Mouse (Mus musculus) ovary, postnatal 36 days (tissue): ENCODE data around the gene Ccdc6.

Source experiments
- DNase-seq: peaks from one replicate; pipeline ENCODE4 v3.0.0; 2022; ENCODE audit warnings: low spot score, mixed read lengths

Ccdc6 gene

DNA sequence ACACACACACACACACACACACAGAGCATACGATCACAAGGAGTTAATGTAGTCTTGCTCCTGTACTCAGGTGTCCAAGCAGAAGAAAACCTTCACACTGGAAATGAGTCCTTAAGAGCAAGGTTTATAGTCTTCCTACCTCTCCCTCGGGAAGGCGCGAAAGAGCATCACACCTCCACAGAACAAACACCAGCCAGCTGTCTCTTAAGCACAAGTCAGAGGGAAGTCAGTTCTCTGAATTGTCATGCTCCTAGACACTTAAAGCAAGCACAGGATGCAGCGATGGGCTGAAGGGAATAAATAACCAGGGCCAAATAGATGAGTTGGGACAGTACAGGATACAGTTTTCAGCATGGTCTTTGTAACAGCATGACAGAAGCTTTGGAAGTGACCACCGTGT lies 35.8 kb downstream of the Ccdc6 start:
- DNase-seq, result no peak

DNA sequence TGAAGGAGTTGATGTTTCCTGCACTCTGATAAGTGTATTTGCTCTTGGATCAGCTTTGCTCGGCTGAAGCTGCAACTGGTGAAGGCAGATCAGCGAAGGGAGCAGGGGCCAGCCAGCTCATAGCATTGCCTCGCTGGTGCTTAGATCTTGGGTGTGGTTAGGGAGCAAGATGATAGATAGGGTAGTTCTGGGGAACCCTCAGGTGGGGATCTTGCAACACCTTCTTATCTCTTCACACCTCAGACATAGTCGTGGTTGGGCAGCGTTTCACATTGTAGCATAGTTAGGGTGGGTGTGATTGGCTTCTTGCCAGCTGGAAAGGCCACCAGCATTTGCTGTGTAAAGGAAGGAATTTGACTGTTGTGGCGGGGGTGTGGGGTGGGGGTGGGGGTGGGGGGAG lies 36.3 kb downstream of the Ccdc6 start:
- no peak for DNase-seq

DNA sequence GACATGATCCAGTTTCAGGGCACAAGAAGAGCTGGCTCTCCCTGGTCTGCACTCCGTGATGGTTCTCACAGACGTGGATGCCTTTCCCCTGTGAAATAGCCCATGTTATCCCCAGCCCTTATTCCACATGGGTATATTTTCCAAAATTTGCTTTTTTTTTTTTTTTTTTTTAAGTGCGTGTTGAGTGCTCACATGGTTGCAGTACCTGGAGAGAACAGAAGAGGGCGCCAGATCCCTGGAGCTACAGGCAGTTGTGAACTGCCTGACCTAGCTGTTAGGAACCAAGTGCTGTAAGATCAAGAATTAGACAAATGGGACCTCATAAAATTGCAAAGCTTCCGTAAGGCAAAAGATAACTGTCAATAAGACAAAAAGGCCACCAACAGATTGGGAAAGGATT lies 38.8 kb downstream of the Ccdc6 start:
- no peak for DNase-seq

DNA sequence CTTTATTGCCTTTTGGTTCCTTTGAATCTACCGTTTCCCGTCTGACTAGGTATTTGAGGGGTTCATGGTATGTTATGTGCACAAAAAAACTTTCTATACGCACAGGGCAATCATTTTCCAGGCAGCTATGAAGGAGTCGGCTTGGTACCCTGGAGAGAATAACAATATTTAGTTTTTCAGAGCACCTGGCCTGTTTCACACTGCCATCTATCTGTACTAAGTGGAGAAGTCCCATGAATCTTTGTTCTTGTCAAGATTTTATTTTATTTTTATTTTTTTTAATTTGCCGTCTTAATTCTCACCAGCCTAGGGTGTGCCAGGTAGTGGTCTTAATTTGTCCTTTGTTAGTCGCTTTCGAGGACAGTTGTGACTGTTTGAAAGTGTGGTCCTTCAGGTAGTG lies 40.7 kb downstream of the Ccdc6 start:
- no peak for DNase-seq

DNA sequence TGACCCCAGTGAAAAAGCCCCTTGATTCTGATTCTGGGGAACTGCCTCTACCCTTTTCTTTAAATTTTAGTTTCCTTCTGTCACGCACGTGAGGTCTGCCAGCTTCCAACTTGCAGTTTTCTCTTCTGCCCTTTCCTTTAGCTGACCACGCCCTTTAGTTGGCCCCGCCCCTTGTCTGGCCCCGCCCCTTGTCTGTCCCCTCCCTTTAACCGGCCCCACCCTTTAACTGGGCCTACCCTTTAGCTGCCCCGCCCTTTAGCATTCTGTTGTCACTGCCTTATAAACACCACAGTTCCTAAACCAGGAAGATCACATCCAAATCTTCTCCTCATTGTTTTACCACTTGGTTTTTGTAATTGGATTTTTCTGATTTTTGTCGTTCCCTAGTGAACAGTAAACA lies 41.2 kb downstream of the Ccdc6 start:
- DNase-seq, result no peak

- no peak for DNase-seq
These were observed 42.4 kb downstream of the Ccdc6 start for GRCm38 (mm10) chr10:70139368-70139767.

- DNase-seq, result no peak
These were observed 43.5 kb downstream of the Ccdc6 start for GRCm38 (mm10) chr10:70140414-70140813.

GRCm38 (mm10) chr10:70142623-70143022 lies 45.7 kb downstream of the Ccdc6 start:
- DNase-seq, result no peak

DNA sequence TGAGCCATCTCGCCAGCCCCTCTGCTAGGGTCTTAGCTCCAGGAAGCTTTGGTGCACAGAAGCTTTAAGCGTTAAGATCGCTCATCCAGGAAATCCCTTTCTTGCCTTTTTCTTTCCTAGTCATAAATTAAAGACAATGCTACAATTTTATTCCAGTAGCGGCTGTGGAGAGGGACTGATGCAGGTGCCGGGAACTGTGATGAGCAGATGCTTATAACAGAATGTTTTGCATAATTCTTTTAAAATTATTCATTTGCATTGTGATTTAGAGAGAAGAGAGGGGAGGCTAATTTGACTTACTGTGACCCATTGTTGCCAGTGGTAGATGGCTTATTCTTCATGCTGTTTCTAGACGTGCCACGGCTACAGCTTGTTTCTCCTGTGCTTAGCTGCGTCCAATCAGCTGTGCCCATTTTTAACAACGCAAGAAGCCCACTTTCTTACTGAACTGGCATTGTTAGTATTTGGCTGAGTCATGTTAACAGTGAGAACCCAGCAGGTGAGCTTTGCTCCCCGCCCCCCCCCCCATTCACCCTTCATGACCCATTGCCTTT lies 47.2 kb downstream of the Ccdc6 start:
- DNase-seq, result no peak

DNA sequence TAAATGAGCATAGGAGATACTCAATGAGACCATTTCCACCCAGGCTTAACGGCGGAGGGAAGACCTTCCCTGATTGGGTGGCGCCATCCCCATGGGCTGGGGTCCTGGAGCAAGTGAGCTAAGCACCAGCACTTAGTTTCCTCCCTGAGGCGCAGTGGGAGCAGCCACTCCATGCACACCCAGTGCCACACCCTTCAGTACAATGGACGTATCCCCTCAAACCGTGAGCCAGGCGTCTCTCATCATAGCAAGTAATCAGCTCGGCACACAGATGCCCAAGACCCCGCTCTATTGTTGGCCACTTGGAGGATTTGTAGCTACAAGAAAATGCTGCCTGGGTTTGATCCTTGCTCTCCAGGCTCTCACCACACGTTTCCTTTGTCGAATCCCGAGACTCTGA lies 49.0 kb downstream of the Ccdc6 start:
- DNase-seq, result no peak

DNA sequence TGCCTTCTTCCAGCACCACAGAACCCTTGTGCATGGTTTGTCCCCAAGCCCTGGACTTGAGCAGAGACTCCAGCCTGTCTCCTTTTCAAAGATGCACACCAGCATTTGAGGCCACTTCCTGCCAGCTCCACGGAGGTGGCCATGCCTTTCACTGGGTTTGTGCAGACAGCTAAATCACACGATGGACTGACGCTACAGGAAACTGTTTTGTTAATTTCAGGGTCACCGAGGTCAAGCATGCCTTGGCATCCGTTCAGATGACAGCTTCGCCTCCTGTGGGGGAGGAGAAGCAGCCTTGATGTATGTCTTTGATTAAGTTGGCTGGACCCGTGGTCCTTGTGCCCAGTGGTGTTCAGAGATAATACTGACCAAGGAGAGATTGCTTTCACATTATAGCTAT lies 52.2 kb downstream of the Ccdc6 start:
- DNase-seq, result peak; percentile 55

GRCm38 (mm10) chr10:70150301-70150700 lies 53.4 kb downstream of the Ccdc6 start:
- no peak for DNase-seq

- no peak for DNase-seq
These were observed 54.2 kb downstream of the Ccdc6 start for GRCm38 (mm10) chr10:70151171-70151570.

GRCm38 (mm10) chr10:70152190-70152743 lies 55.3 kb downstream of the Ccdc6 start:
- no peak for DNase-seq

DNA sequence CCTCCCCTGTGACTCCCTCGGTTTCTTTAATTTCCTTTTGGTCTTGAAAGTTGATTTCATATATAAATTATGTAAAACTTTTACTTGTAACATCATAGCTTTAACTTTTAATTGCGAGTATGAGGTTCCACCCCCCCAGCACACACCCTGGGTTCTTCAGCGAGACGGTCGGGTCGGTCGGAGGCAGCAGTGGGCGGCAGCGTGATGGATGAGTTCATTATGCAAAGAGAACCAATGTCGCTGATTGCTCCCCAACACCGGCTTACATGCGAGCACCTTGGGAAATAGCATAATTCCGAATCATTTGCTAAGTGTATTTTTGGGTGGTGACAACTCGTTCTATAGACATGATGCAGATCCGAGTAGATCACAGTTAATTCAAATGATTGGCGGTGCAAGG lies 56.9 kb downstream of the Ccdc6 start:
- no peak for DNase-seq

- DNase-seq, result no peak
These were observed 59.7 kb downstream of the Ccdc6 start for GRCm38 (mm10) chr10:70156431-70157165.

DNA sequence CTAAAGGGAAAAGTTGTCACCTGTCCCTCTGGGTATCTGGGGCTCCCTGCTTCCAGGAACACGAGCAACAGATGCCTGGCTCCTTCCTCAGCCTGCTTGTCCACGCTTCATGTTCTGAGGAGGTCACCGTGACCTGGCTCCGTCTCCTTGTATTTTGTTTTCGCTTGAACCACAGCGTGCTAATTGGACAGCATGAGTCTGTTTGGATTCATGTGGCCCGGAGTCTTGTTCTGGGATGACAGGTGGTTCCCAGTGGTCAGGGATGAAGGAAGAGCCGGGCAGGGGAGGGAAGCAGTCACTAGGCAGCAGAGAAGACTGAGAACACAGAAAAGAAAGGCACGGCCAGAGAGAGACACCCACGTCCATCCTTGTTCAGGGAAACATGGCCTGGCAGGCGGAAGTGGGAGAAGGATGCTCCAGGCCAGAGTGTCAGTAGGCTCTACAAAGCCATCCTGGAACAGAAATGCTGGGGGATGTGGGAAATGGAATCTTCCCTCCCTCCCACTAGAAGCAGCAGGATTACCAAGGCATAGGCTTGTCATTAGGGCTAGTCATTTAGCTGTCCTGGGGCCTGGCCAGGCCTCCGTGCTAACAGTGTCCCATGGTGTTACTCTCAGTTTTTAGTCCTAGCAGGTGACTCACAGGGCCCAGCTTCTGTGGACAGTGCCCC lies 62.9 kb downstream of the Ccdc6 start:
- peak; percentile 78 for DNase-seq

- no peak for DNase-seq
These were observed 63.9 kb downstream of the Ccdc6 start for GRCm38 (mm10) chr10:70160811-70161210.

- DNase-seq, result no peak
These were observed 64.6 kb downstream of the Ccdc6 start for GRCm38 (mm10) chr10:70161504-70161903.

GRCm38 (mm10) chr10:70163681-70164080 lies 66.8 kb downstream of the Ccdc6 start:
- DNase-seq, result no peak

DNA sequence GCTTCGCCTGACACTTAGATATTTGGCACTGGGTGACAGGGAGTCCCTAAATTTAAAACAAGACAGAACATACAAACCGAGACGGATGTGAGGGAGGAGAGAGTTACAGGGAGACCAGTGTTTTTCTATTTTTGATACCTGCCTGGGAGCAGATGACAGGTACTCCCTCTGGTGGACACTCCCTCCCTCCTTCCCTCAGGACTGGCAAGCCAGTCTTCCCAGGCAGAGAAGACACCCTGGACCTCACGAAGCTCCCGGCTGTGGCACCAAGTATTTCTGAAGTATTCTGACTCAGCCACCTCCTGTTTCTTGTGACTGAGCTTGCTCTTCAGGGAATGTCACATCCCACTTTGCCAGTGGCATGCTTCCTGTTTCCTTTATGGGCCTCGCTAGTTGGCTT lies 69.0 kb downstream of the Ccdc6 start:
- no peak for DNase-seq

- DNase-seq, result no peak
These were observed 69.5 kb downstream of the Ccdc6 start for GRCm38 (mm10) chr10:70166427-70166826.

GRCm38 (mm10) chr10:70167625-70168024 lies 70.7 kb downstream of the Ccdc6 start:
- DNase-seq, result no peak
